ENCODE assay signal across 28 mouse cellular contexts in genomic region chr6:126609193-126609947, GRCm38 (mm10). TPM values are rescaled to one million over a fixed set of nuclear protein-coding genes. Genes with fewer than 3 reads are reported as not detected.
DNase-seq lines count a peak whose midpoint lies in the region; ATAC-seq lines count a peak whose summit lies in the region.
"Had no signal": no experiment of that assay in that cellular context is flagged by ENCODE, and none has a peak within 500 bp of the region (broad histone marks: within the 10 kb centered on the region; RNA-seq: fewer than 3 reads in every experiment).

No protein-coding gene starts in this region.

- 0 out of 2 replicates have a peak, but pooled peaks cover 2% of the 10 kb centered on the region for H3K4me1 ChIP-seq in forebrain, embryonic 16.5 days (replicated peaks; ENCODE audit: control insufficient read depth, insufficient read depth, low read length)
- H3K4me1 ChIP-seq: forebrain, embryonic 12.5 days; hindbrain, embryonic 12.5 days had no signal

- no peak overlapping the region for H3K27ac ChIP-seq in forebrain, embryonic 16.5 days (ENCODE audit: low read length)
- H3K27ac ChIP-seq: embryonic facial prominence, embryonic 10.5 days; forebrain, embryonic 12.5 days; forebrain, embryonic 15.5 days; gastrocnemius, adult 2 months; hindbrain, embryonic 12.5 days had no signal

- ATAC-seq in forebrain, embryonic 16.5 days = no peak
- ATAC-seq: forebrain, embryonic 15.5 days; hindbrain, embryonic 16.5 days; inflammation-experienced regulatory T-cells, adult 6 months; intestine, embryonic 16.5 days; Patski had no signal

- H3K9ac ChIP-seq in forebrain, embryonic 16.5 days (replicated peaks; ENCODE audit: low read depth, low read length) = no peak overlapping the region
- H3K9ac ChIP-seq: embryonic facial prominence, embryonic 13.5 days; forebrain, embryonic 12.5 days; forebrain, embryonic 15.5 days; hindbrain, embryonic 12.5 days had no signal

- no peaks in the 10 kb centered on the region for H3K9me3 ChIP-seq in forebrain, embryonic 16.5 days (ENCODE audit: control insufficient read depth, low read length)
- H3K9me3 ChIP-seq: embryonic facial prominence, embryonic 10.5 days; embryonic facial prominence, embryonic 13.5 days; forebrain, embryonic 12.5 days; forebrain, embryonic 15.5 days; hindbrain, embryonic 12.5 days had no signal

- no peaks in the 10 kb centered on the region for H3K36me3 ChIP-seq in forebrain, embryonic 16.5 days (ENCODE audit: control insufficient read depth, insufficient read depth)
- H3K36me3 ChIP-seq: embryonic facial prominence, embryonic 10.5 days; embryonic facial prominence, embryonic 13.5 days; forebrain, embryonic 12.5 days; forebrain, embryonic 15.5 days; G1E; hindbrain, embryonic 12.5 days had no signal

- no peak overlapping the region for H3K4me2 ChIP-seq in forebrain, embryonic 16.5 days (ENCODE audit: low read length)
- H3K4me2 ChIP-seq: embryonic facial prominence, embryonic 13.5 days; forebrain, embryonic 12.5 days; forebrain, embryonic 15.5 days; heart, embryonic 11.5 days; hindbrain, embryonic 12.5 days had no signal

- peak; percentile 64 for DNase-seq in cerebellum, adult 11-12 months
- DNase-seq in cerebellum, postnatal 4 days (ENCODE audit: low spot score in 2 of 2) = no peak
- peak; percentile 48 for DNase-seq in cerebellum, adult 8-10 months
- no peak for DNase-seq in cerebellum, adult 11 months
- DNase-seq in brain, adult 2 months (ENCODE audit: low read depth, low spot score) = peak; percentile 74
- peak; percentile 58 to 62 for DNase-seq in cerebellum, postnatal 25 days
- DNase-seq: adrenal gland, adult 2 months; adrenal gland, postnatal 14 days; B cell, adult 2 months; embryo, embryonic 11 days; gastrocnemius, adult 2 months; gastrocnemius, postnatal 14 days; heart, adult 11 months; kidney, adult 18-20 months; kidney, adult 9 months had no signal

- H3K4me3 ChIP-seq in forebrain, embryonic 16.5 days (replicated peaks; ENCODE audit: low read length) = no peak overlapping the region
- H3K4me3 ChIP-seq: embryonic facial prominence, embryonic 10.5 days; embryonic facial prominence, embryonic 13.5 days; erythroblast, embryonic 14.5 days; forebrain, embryonic 12.5 days; forebrain, embryonic 15.5 days; gastrocnemius, adult 2 months; hindbrain, embryonic 12.5 days had no signal

- H3K27me3 ChIP-seq in forebrain, embryonic 16.5 days (replicated peaks; ENCODE audit: control insufficient read depth, insufficient read depth, low read length) = no peaks in the 10 kb centered on the region
- H3K27me3 ChIP-seq: forebrain, embryonic 12.5 days; forebrain, embryonic 15.5 days; hindbrain, embryonic 12.5 days had no signal

- WGBS in forebrain, embryonic 16.5 days = 64% methylated on average over 17 of the region's 17 CpGs

RNA-seq across cellular contexts. Expression of gene Kcna1, which starts 36.8 kb away (rescaled TPM):
- 4.5 and 4.9 TPM in 2 replicates for polyA plus RNA-seq in forebrain, embryonic 16.5 days (2015; fragmentation: Nextera tagmentation; extraction: Ambion mirVana)
- polyA plus RNA-seq: erythroblast, embryonic 14.5 days; G1E; inflammation-experienced regulatory T-cells, adult 6 months had no signal

Comparison
In these comparisons a context has a peak if more than half of its experiments do, and no peak if none do; other contexts are left out.
1. DNase-seq: peak in cerebellum, adult 11-12 months (single experiment), cerebellum, adult 8-10 months (single experiment), brain, adult 2 months (single experiment) and cerebellum, postnatal 25 days (2 of 2); none in cerebellum, postnatal 4 days (0 of 2) and cerebellum, adult 11 months (single experiment).